Mouse (Mus musculus): ENCODE results near the gene Tgfb3.

DNA sequence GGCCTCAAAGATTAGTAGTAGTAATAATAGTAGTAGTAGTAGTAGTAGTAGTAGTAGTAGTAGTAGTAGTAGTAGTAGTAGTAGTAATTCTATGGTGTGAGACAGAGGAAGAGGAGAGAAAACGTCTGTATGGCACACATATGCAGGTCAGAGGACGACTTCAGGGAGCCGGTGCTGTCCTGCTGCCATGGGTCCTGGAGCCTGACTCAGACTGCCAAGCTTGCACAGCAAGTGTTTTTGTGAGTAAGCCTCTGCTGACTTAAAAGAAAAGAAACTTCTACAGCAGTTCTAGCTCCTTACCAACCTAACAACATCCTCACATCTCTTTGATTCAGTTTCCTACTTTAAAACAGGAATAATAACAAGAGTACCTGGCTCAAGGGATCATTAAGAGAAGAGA, 64.2 kb downstream of the Tgfb3 start:
- TF ChIP-seq CTCF (IDR thresholded peaks at IDR 0.05; ENCODE audit: low read depth), result no peak
- no peak for TF ChIP-seq EP300 (IDR thresholded peaks at IDR 0.05; ENCODE audit: low read depth)

Measured in heart, postnatal 0 days (tissue).